8 mouse cellular contexts compared by ENCODE assay signal in the genomic region with DNA sequence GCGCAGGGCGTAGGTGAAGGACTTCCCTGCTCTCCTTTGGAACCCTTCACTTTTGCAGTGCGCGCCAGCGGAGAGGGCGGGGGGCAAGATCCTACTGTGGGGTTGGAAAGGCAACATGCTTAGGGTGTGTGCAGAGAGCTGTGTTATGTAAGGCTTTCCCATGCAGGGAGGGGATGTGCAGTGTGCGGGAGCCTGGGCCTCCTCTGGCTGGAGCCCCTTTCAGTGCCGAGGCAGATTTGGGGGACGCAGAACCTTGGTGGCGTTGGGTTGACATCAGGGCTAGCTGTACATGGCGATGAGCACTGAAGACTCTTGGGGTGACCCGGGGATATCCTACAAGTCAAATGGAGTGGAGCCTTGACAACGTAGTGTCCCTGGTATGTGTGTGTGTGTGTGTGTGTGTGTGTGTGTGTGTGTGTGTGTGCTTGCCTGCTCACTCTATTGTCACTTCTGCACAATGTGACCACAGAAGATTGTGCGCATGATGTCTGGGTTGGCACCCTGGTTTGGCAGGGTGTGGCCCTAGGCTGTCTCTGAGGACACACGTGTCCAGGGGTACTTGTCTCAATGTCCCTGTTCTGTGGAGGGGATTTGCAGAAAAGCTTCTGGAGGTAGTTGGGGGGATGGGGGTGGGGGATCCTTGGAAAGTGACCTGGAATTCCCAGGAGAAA. TPM values are rescaled to one million over a fixed set of nuclear protein-coding genes. Genes with fewer than 3 reads are reported as not detected.
DNase-seq lines count a peak whose midpoint lies in the region; ATAC-seq and TF ChIP-seq lines count a peak whose summit lies in the region.

No protein-coding gene starts in this region.

- WGBS in heart, embryonic 11.5 days (ENCODE audit: insufficient replicate concordance) = 10% methylated on average over 15 of the region's 15 CpGs
- 17% methylated on average over 15 of the region's 15 CpGs for WGBS in hindbrain, embryonic 11.5 days
- WGBS in lung, postnatal 0 days = 7% methylated on average over 14 of the region's 15 CpGs
- 8% methylated on average over 15 of the region's 15 CpGs for WGBS in stomach, postnatal 0 days

- ATAC-seq in heart, embryonic 11.5 days (replicated peaks; ENCODE audit: insufficient number of reproducible peaks, low FRiP score, low TSS enrichment) = peak; percentile 0; the same call in 1 of the 2 replicates
- peak; percentile 58 for ATAC-seq in hindbrain, embryonic 11.5 days (ENCODE audit: low FRiP score)
- ATAC-seq in lung, postnatal 0 days = peak; percentile 52
- peak; percentile 43 for ATAC-seq in stomach, postnatal 0 days (ENCODE audit: low FRiP score, low TSS enrichment)

- H3K4me2 ChIP-seq in heart, embryonic 11.5 days = peak overlapping the region; percentile 76
- H3K4me2 ChIP-seq in hindbrain, embryonic 11.5 days (replicated peaks; ENCODE audit: low read depth, low read length) = peak overlapping the region; percentile 94
- peak overlapping the region; percentile 71 for H3K4me2 ChIP-seq in lung, postnatal 0 days (replicated peaks; ENCODE audit: low read depth, low read length)
- peak overlapping the region; percentile 76 for H3K4me2 ChIP-seq in stomach, postnatal 0 days (replicated peaks; ENCODE audit: low read depth)

- peak overlapping the region; percentile 86 for H3K9ac ChIP-seq in heart, embryonic 11.5 days (ENCODE audit: low read depth, low read length)
- peak overlapping the region; percentile 34; the same call in 1 of the 2 replicates for H3K9ac ChIP-seq in hindbrain, embryonic 11.5 days (ENCODE audit: low read depth, low read length)
- peak overlapping the region; percentile 97 for H3K9ac ChIP-seq in lung, postnatal 0 days (replicated peaks; ENCODE audit: low read depth)
- H3K9ac ChIP-seq in stomach, postnatal 0 days (ENCODE audit: low read length) = peak overlapping the region; percentile 97

- H3K4me3 ChIP-seq in heart, embryonic 11.5 days (ENCODE audit: low read depth, low read length) = peak overlapping the region; percentile 70
- peak overlapping the region; percentile 54 for H3K4me3 ChIP-seq in hindbrain, embryonic 11.5 days (ENCODE audit: low read depth, low read length)
- H3K4me3 ChIP-seq in lung, postnatal 0 days (ENCODE audit: low read depth, low read length) = peak overlapping the region; percentile 95
- peak overlapping the region; percentile 91 for H3K4me3 ChIP-seq in stomach, postnatal 0 days (ENCODE audit: low read depth, low read length)

- no peak for DNase-seq in heart, adult 18-20 months
- DNase-seq in MN1 (ENCODE audit: low spot score) = peak; percentile 33
- DNase-seq in hindbrain, embryonic 11.5 days (ENCODE audit: low spot score) = no peak
- DNase-seq in lung, postnatal 0 days (ENCODE audit: low spot score) = peak; percentile 42
- DNase-seq in stomach, postnatal 0 days (ENCODE audit: low spot score) = no peak
- no peak for DNase-seq in layer of hippocampus, adult 9-10 months (ENCODE audit: low spot score)
- DNase-seq in gastrocnemius, postnatal 4 days (ENCODE audit: low spot score in 2 of 2) = no peak

- no peak for TF ChIP-seq CTCF in lung, postnatal 0 days (IDR thresholded peaks at IDR 0.05)
- TF ChIP-seq CTCF in stomach, postnatal 0 days (IDR thresholded peaks at IDR 0.05; ENCODE audit: low read depth) = no peak

- H3K4me1 ChIP-seq in heart, embryonic 11.5 days (ENCODE audit: control insufficient read depth, insufficient read depth, low read length) = peaks cover 45% of the 10 kb centered on the region
- peaks cover 13% of the 10 kb centered on the region for H3K4me1 ChIP-seq in hindbrain, embryonic 11.5 days (replicated peaks; ENCODE audit: control insufficient read depth, insufficient read depth, low read length)
- H3K4me1 ChIP-seq in lung, postnatal 0 days (ENCODE audit: insufficient read depth, low read depth, low read length) = peaks cover 38% of the 10 kb centered on the region
- H3K4me1 ChIP-seq in stomach, postnatal 0 days (replicated peaks; ENCODE audit: control insufficient read depth, insufficient read depth) = peaks cover 24% of the 10 kb centered on the region

- H3K9me3 ChIP-seq in heart, embryonic 11.5 days (replicated peaks; ENCODE audit: control insufficient read depth, low read length) = no peaks in the 10 kb centered on the region
- no peaks in the 10 kb centered on the region for H3K9me3 ChIP-seq in hindbrain, embryonic 11.5 days (ENCODE audit: control insufficient read depth, low read length)
- no peaks in the 10 kb centered on the region for H3K9me3 ChIP-seq in lung, postnatal 0 days (ENCODE audit: low read length)
- H3K9me3 ChIP-seq in stomach, postnatal 0 days (ENCODE audit: control insufficient read depth, low read length) = no peaks in the 10 kb centered on the region

- H3K27ac ChIP-seq in heart, embryonic 11.5 days (ENCODE audit: low read depth, low read length) = peak overlapping the region; percentile 90
- H3K27ac ChIP-seq in hindbrain, embryonic 11.5 days (ENCODE audit: low read depth, low read length) = no peak overlapping the region
- H3K27ac ChIP-seq in lung, postnatal 0 days (ENCODE audit: low read length) = peak overlapping the region; percentile 98
- peak overlapping the region; percentile 99 for H3K27ac ChIP-seq in stomach, postnatal 0 days (replicated peaks)

- H3K36me3 ChIP-seq in heart, embryonic 11.5 days (ENCODE audit: control insufficient read depth, insufficient read depth, low read length) = no peaks in the 10 kb centered on the region
- no peaks in the 10 kb centered on the region for H3K36me3 ChIP-seq in hindbrain, embryonic 11.5 days (ENCODE audit: control insufficient read depth, insufficient read depth, low read length)
- H3K36me3 ChIP-seq in lung, postnatal 0 days (ENCODE audit: insufficient read depth, low read length) = no peaks in the 10 kb centered on the region
- H3K36me3 ChIP-seq in stomach, postnatal 0 days (ENCODE audit: control insufficient read depth, insufficient read depth, low read length) = no peaks in the 10 kb centered on the region

- H3K27me3 ChIP-seq in heart, embryonic 11.5 days (ENCODE audit: control insufficient read depth, insufficient read depth, low read length) = no peaks in the 10 kb centered on the region
- H3K27me3 ChIP-seq in hindbrain, embryonic 11.5 days (ENCODE audit: control insufficient read depth, insufficient read depth, low read length) = peaks cover 21% of the 10 kb centered on the region
- no peaks in the 10 kb centered on the region for H3K27me3 ChIP-seq in lung, postnatal 0 days (replicated peaks; ENCODE audit: insufficient read depth, low read length)
- H3K27me3 ChIP-seq in stomach, postnatal 0 days (ENCODE audit: control insufficient read depth, insufficient read depth, low read length) = no peaks in the 10 kb centered on the region

- no peak for TF ChIP-seq EP300 in lung, postnatal 0 days (IDR thresholded peaks at IDR 0.05)
- TF ChIP-seq EP300 in stomach, postnatal 0 days (optimal IDR thresholded peaks at IDR 0.05) = no peak

RNA-seq across cellular contexts. Expression of gene Ahnak, which starts 1.5 kb away (rescaled TPM):
- 15.1 and 17.4 TPM in 2 replicates for polyA plus RNA-seq in heart, embryonic 11.5 days (2014; fragmentation: Nextera tagmentation; extraction: Ambion mirVana)
- 100 to 1,000 TPM; 341 to 356 TPM for total RNA-seq in heart, adult 18-20 months (2021)
- 6.0 and 14.1 TPM in 2 replicates for polyA plus RNA-seq in hindbrain, embryonic 11.5 days (2014; fragmentation: Nextera tagmentation; extraction: Ambion mirVana)
- polyA plus RNA-seq in lung, postnatal 0 days (2015; fragmentation: Nextera tagmentation; extraction: Ambion mirVana) = 151 and 163 TPM in 2 replicates
- polyA plus RNA-seq in stomach, postnatal 0 days (2015; fragmentation: Nextera tagmentation; extraction: Ambion mirVana) = 86.6 and 103 TPM in 2 replicates
- total RNA-seq in gastrocnemius, postnatal 4 days (2021) = 100 to 1,000 TPM; 377 to 414 TPM

RNA-seq across cellular contexts. Expression of gene Eef1g, which starts 23.7 kb away (rescaled TPM):
- 344 TPM in 2 replicates for polyA plus RNA-seq in heart, embryonic 11.5 days (2014; fragmentation: Nextera tagmentation; extraction: Ambion mirVana)
- 100 to 1,000 TPM; 239 to 257 TPM for total RNA-seq in heart, adult 18-20 months (2021)
- polyA plus RNA-seq in hindbrain, embryonic 11.5 days (2014; fragmentation: Nextera tagmentation; extraction: Ambion mirVana) = 462 and 475 TPM in 2 replicates
- 153 and 159 TPM in 2 replicates for polyA plus RNA-seq in lung, postnatal 0 days (2015; fragmentation: Nextera tagmentation; extraction: Ambion mirVana)
- 240 and 247 TPM in 2 replicates for polyA plus RNA-seq in stomach, postnatal 0 days (2015; fragmentation: Nextera tagmentation; extraction: Ambion mirVana)
- 100 to 1,000 TPM; 704 to 748 TPM for total RNA-seq in gastrocnemius, postnatal 4 days (2021)

RNA-seq across cellular contexts. Expression of gene Tut1, which starts 36.9 kb away (rescaled TPM):
- 17.1 and 19.8 TPM in 2 replicates for polyA plus RNA-seq in heart, embryonic 11.5 days (2014; fragmentation: Nextera tagmentation; extraction: Ambion mirVana)
- total RNA-seq in heart, adult 18-20 months (2021) = 1 to 10 TPM; 8.2 to 9.5 TPM
- polyA plus RNA-seq in hindbrain, embryonic 11.5 days (2014; fragmentation: Nextera tagmentation; extraction: Ambion mirVana) = 23.7 and 27.8 TPM in 2 replicates
- 12.8 and 13.6 TPM in 2 replicates for polyA plus RNA-seq in lung, postnatal 0 days (2015; fragmentation: Nextera tagmentation; extraction: Ambion mirVana)
- 14.9 and 15.8 TPM in 2 replicates for polyA plus RNA-seq in stomach, postnatal 0 days (2015; fragmentation: Nextera tagmentation; extraction: Ambion mirVana)
- 10 to 100 TPM; 12.7 to 14.9 TPM for total RNA-seq in gastrocnemius, postnatal 4 days (2021)

RNA-seq across cellular contexts. Expression of gene Mta2, which starts 48.9 kb away (rescaled TPM):
- 30.0 and 39.9 TPM in 2 replicates for polyA plus RNA-seq in heart, embryonic 11.5 days (2014; fragmentation: Nextera tagmentation; extraction: Ambion mirVana)
- 10 to 100 TPM; 28.8 to 30.1 TPM for total RNA-seq in heart, adult 18-20 months (2021)
- 45.6 and 52.3 TPM in 2 replicates for polyA plus RNA-seq in hindbrain, embryonic 11.5 days (2014; fragmentation: Nextera tagmentation; extraction: Ambion mirVana)
- 81.8 and 84.7 TPM in 2 replicates for polyA plus RNA-seq in lung, postnatal 0 days (2015; fragmentation: Nextera tagmentation; extraction: Ambion mirVana)
- polyA plus RNA-seq in stomach, postnatal 0 days (2015; fragmentation: Nextera tagmentation; extraction: Ambion mirVana) = 68.0 and 69.3 TPM in 2 replicates
- 10 to 100 TPM; 61.1 to 69.8 TPM for total RNA-seq in gastrocnemius, postnatal 4 days (2021)

Comparison
In these comparisons a context has a peak if more than half of its experiments do, and no peak if none do; other contexts are left out.
1. ATAC-seq: peak in every context shown above with its lines; median percentile 58 in hindbrain, embryonic 11.5 days; 52 in lung, postnatal 0 days; 43 in stomach, postnatal 0 days; 0 in heart, embryonic 11.5 days.
2. H3K9ac ChIP-seq: peak in every context shown above with its lines; median percentile 97 in lung, postnatal 0 days; 97 in stomach, postnatal 0 days; 86 in heart, embryonic 11.5 days; 34 in hindbrain, embryonic 11.5 days.
3. DNase-seq: peak in MN1 (single experiment) and lung, postnatal 0 days (single experiment); none in heart, adult 18-20 months (0 of 2), hindbrain, embryonic 11.5 days (single experiment), stomach, postnatal 0 days (single experiment), layer of hippocampus, adult 9-10 months (single experiment) and gastrocnemius, postnatal 4 days (0 of 2).
4. Peak in every context shown above with its lines, with median percentiles within 50 percentile points of each other: H3K4me2 ChIP-seq and H3K4me3 ChIP-seq.